ENCODE assay signal across 8 mouse cellular contexts in the genomic region with DNA sequence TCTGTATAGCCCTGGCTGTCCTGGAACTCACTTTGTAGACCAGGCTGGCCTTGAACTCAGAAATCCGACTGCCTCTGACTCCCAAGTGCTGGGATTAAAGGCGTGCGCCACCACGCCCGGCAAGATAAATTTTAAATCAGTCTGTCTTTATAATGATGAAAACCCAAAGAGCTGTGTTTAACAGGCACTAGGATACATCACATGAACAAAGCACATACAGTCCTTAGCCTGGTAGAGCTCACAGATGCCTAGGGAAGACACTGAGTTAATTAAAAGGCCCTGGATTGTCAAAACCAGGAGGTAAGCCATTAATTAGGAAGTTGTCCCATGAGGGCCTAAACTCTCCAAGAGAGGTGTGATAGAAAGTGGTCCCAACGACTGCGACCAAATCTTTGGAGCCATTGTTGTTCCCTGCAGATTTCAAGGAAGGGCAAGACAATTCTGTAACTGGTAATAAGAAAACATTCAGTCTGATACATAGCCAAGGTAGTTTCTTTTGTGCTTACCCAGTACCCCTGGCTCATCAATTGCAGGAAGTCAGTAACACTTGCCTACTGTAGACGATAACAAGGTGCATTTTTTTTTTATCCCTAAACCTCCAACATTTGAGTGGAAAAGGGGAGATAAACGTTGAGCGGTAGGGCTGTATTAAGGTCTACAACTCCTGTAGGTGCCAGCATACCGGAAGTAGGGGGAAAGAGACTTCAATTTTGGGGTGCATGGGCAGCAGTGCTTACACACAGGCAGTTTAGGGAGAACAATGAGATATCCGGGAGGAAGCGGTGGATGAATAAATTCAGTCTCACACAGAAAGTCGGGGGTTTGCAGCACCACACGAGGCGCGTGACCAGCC. TPM values are rescaled to one million over a fixed set of nuclear protein-coding genes. Genes with fewer than 3 reads are reported as not detected.
DNase-seq lines count a peak whose midpoint lies in the region; ATAC-seq and TF ChIP-seq lines count a peak whose summit lies in the region.

No protein-coding gene starts in this region.

- H3K9me3 ChIP-seq in hindbrain, embryonic 11.5 days (ENCODE audit: control insufficient read depth, low read length), result no peaks in the 10 kb centered on the region
- H3K9me3 ChIP-seq in midbrain, embryonic 11.5 days (ENCODE audit: control insufficient read depth, low read length), result no peaks in the 10 kb centered on the region

- H3K4me1 ChIP-seq in liver, adult 2 months (ENCODE audit: control insufficient read depth, insufficient read depth, low read length), result peaks cover 19% of the 10 kb centered on the region
- H3K4me1 ChIP-seq in brown adipose tissue, adult 24 weeks (ENCODE audit: control insufficient read depth, insufficient read depth, insufficient read length, low read length), result peaks cover 9% of the 10 kb centered on the region
- no peaks in the 10 kb centered on the region for H3K4me1 ChIP-seq in hindbrain, embryonic 11.5 days (replicated peaks; ENCODE audit: control insufficient read depth, insufficient read depth, low read length)
- peaks cover 17% of the 10 kb centered on the region for H3K4me1 ChIP-seq in midbrain, embryonic 11.5 days (ENCODE audit: control insufficient read depth, insufficient read depth, low read length)

- WGBS in liver, adult 2 months, result 43% methylated on average over 17 of the region's 17 CpGs
- WGBS in hindbrain, embryonic 11.5 days, result 43% methylated on average over 17 of the region's 17 CpGs
- 40% methylated on average over 17 of the region's 17 CpGs for WGBS in midbrain, embryonic 11.5 days

- intact Hi-C loops in left cerebral cortex, postnatal 25 days (cut with DNase I), result no loop called here

- H3K4me2 ChIP-seq in hindbrain, embryonic 11.5 days (replicated peaks; ENCODE audit: low read depth, low read length), result peak overlapping the region; percentile 54
- H3K4me2 ChIP-seq in midbrain, embryonic 11.5 days, result peak overlapping the region; percentile 61

- peaks cover 12% of the 10 kb centered on the region for H3K79me2 ChIP-seq in liver, adult 2 months (ENCODE audit: control insufficient read depth, insufficient read depth, low read length)

- H3K9ac ChIP-seq in liver, adult 2 months (ENCODE audit: low read depth, low read length), result peak overlapping the region; percentile 97
- peak overlapping the region; percentile 77 for H3K9ac ChIP-seq in hindbrain, embryonic 11.5 days (ENCODE audit: low read depth, low read length)
- H3K9ac ChIP-seq in midbrain, embryonic 11.5 days (ENCODE audit: low read length), result peak overlapping the region; percentile 89

- TF ChIP-seq CTCF in liver, adult 2 months (IDR thresholded peaks at IDR 0.05; ENCODE audit: low read depth, low read length), result no peak

- no peaks in the 10 kb centered on the region for H3K27me3 ChIP-seq in liver, adult 2 months (ENCODE audit: control insufficient read depth, insufficient read depth, low read length)
- no peaks in the 10 kb centered on the region for H3K27me3 ChIP-seq in hindbrain, embryonic 11.5 days (ENCODE audit: control insufficient read depth, insufficient read depth, low read length)
- H3K27me3 ChIP-seq in midbrain, embryonic 11.5 days (ENCODE audit: control insufficient read depth, insufficient read depth, low read length), result no peaks in the 10 kb centered on the region

- peak overlapping the region; percentile 98 for H3K27ac ChIP-seq in liver, adult 2 months (replicated peaks; ENCODE audit: insufficient read depth, low read depth, low read length)
- H3K27ac ChIP-seq in brown adipose tissue, adult 24 weeks (replicated peaks; ENCODE audit: low read depth, low read length), result peak overlapping the region; percentile 94
- H3K27ac ChIP-seq in hindbrain, embryonic 11.5 days (ENCODE audit: low read depth, low read length), result peak overlapping the region; percentile 98
- H3K27ac ChIP-seq in midbrain, embryonic 11.5 days (ENCODE audit: low read depth, low read length), result peak overlapping the region; percentile 97

- H3K4me3 ChIP-seq in liver, adult 2 months (ENCODE audit: insufficient read depth, low read depth, low read length), result peak overlapping the region; percentile 99
- peak overlapping the region; percentile 97 for H3K4me3 ChIP-seq in brown adipose tissue, adult 24 weeks (ENCODE audit: insufficient read depth, low read depth, low read length)
- H3K4me3 ChIP-seq in hindbrain, embryonic 11.5 days (ENCODE audit: low read depth, low read length), result peak overlapping the region; percentile 97
- H3K4me3 ChIP-seq in midbrain, embryonic 11.5 days (ENCODE audit: low read depth, low read length), result peak overlapping the region; percentile 94

- no peak for DNase-seq in liver, adult 2 months (ENCODE audit: extremely low read depth, low read depth, low spot score)
- no peak for DNase-seq in liver
- no peak for DNase-seq in hindbrain, embryonic 11.5 days (ENCODE audit: low spot score)
- DNase-seq in midbrain, embryonic 11.5 days (ENCODE audit: low spot score, missing footprints), result peak; percentile 87
- DNase-seq in left cerebral cortex, postnatal 25 days (ENCODE audit: low spot score in 2 of 2), result no peak
- DNase-seq in adrenal gland, postnatal 36 days, result no peak
- DNase-seq in layer of hippocampus, postnatal 36 days, result no peak

- no peak; the same call in 1 of the 2 replicates for ATAC-seq in hindbrain, embryonic 11.5 days (ENCODE audit: low FRiP score)
- ATAC-seq in midbrain, embryonic 11.5 days (ENCODE audit: low FRiP score), result no peak

- no peaks in the 10 kb centered on the region for H3K36me3 ChIP-seq in liver, adult 2 months (ENCODE audit: control insufficient read depth, insufficient read depth, low read length)
- H3K36me3 ChIP-seq in hindbrain, embryonic 11.5 days (ENCODE audit: control insufficient read depth, insufficient read depth, low read length), result no peaks in the 10 kb centered on the region
- no peaks in the 10 kb centered on the region for H3K36me3 ChIP-seq in midbrain, embryonic 11.5 days (ENCODE audit: control insufficient read depth, insufficient read depth, low read length)

- no peak for TF ChIP-seq POLR2A in liver, adult 2 months (IDR thresholded peaks at IDR 0.05; ENCODE audit: extremely low read depth, insufficient read depth, low read length)

RNA-seq across cellular contexts. Expression of a gene that starts 0.6 kb away (rescaled TPM):
- 43.0 and 59.5 TPM in 2 replicates for total RNA-seq in liver, adult 2 months (2014; rRNA removed)
- 16.0 and 18.0 TPM in 2 replicates for polyA plus RNA-seq in liver, adult 2 months (2012; rRNA removed)
- polyA plus RNA-seq in brown adipose tissue, adult 24 weeks (2012; ENCODE audit: insufficient read depth, insufficient read length, missing spikeins), result 36.9 and 37.0 TPM in 2 replicates
- polyA plus RNA-seq in hindbrain, embryonic 11.5 days (2014; fragmentation: Nextera tagmentation; extraction: Ambion mirVana), result 68.2 and 70.2 TPM in 2 replicates
- 79.1 and 82.5 TPM in 2 replicates for polyA plus RNA-seq in midbrain, embryonic 11.5 days (2014; fragmentation: Nextera tagmentation; extraction: Ambion mirVana)
- 100 to 1,000 TPM; 185 to 203 TPM for total RNA-seq in left cerebral cortex, postnatal 25 days (2021)
- total RNA-seq in adrenal gland, postnatal 36 days (2021), result 100 to 1,000 TPM; 146 to 162 TPM
- total RNA-seq in layer of hippocampus, postnatal 36 days (2021), result 100 to 1,000 TPM; 194 to 203 TPM
